Mouse (Mus musculus) kidney, adult 2 months (tissue): ENCODE data around the gene Phf14. TPM values are rescaled to one million over a fixed set of nuclear protein-coding genes. Genes with fewer than 3 reads are reported as not detected.

Experiments
- DNase-seq: peaks from one replicate; pipeline ENCODE4 v3.0.0; 2021
- H3K27ac ChIP-seq: fragments of 200-500 bp; 2 replicates; pipeline ENCODE4 v1.5.1; 2012; ENCODE audit warnings: low read depth, low read length, control low read depth, inconsistent platforms; ENCODE audit not compliant: insufficient read depth
- H3K27me3 ChIP-seq: fragments of 200-500 bp; replicated peaks from 2 replicates; pipeline ENCODE4 v1.6.1; 2012; ENCODE audit warnings: mild to moderate bottlenecking, moderate library complexity, low read length, inconsistent platforms; ENCODE audit not compliant: control insufficient read depth, insufficient read depth
- H3K36me3 ChIP-seq: fragments of 200-500 bp; 2 replicates; pipeline ENCODE4 v1.6.1; 2012; ENCODE audit warnings: mild to moderate bottlenecking, moderate library complexity, low read length, inconsistent platforms; ENCODE audit not compliant: control insufficient read depth, insufficient read depth
- H3K4me1 ChIP-seq: fragments of 200-500 bp; 2 replicates; pipeline ENCODE4 v1.6.1; 2011; ENCODE audit warnings: low read length; ENCODE audit not compliant: control insufficient read depth, insufficient read depth
- H3K4me3 ChIP-seq: fragments of 200-500 bp; 2 replicates; pipeline ENCODE4 v1.5.1; 2011; ENCODE audit warnings: mild to moderate bottlenecking, low read depth, low read length, control low read depth; ENCODE audit not compliant: insufficient read depth
- CTCF ChIP-seq: fragments of 200-500 bp; conservative IDR thresholded peaks from 2 replicates; pipeline ENCODE4 v1.5.1; 2011; ENCODE audit warnings: low read depth, mild to moderate bottlenecking, control low read depth, low read length, moderate library complexity, mixed read lengths; ENCODE audit not compliant: insufficient read depth, insufficient read length
- POLR2A ChIP-seq: fragments of 200-500 bp; IDR thresholded peaks from one replicate; pipeline ENCODE4 v1.6.1; 2011; ENCODE audit warnings: low read depth, low read length, control low read depth
- WGBS: fragments of 180-500 bp; shearing (Covaris S2); methylation state at CpG from one replicate; pipeline ENCODE4 v1.1.7; 2018; 5-methylcytosine and 5-hydroxymethylcytosine counted together
- polyA plus RNA-seq: library from polyadenylated mRNA; depleted of rRNA; stranded (reverse); fragments of >200 nt; gene quantifications from 2 replicates; pipeline ENCODE4 v1.2.3, GENCODE M21; 2012

The Phf14 gene
- polyA plus RNA-seq, 1 experiment: 7.0 TPM

- Histone ChIP-seq H3K4me1 (peaks cover 5% of the 10 kb centered on the region; the same call in 1 of the 2 replicates), H3K27me3 (no peaks in the 10 kb centered on the region), H3K36me3 (no peaks in the 10 kb centered on the region), H3K27ac (no peak overlapping the region), H3K4me3 (no peak overlapping the region)
- WGBS: 71% methylated on average over 6 of the region's 6 CpGs
- no peak for DNase-seq
- TF ChIP-seq POLR2A: no peak
- TF ChIP-seq CTCF: no peak
Measured at GRCm38 (mm10) chr6:11927485-11927884, 19.9 kb downstream of the Phf14 start.

GRCm38 (mm10) chr6:11933403-11933802, 25.8 kb downstream of the Phf14 start:
- no peaks in the 10 kb centered on the region for H3K27me3 ChIP-seq
- H3K4me3 ChIP-seq: no peak overlapping the region
- H3K36me3 ChIP-seq: no peaks in the 10 kb centered on the region
- WGBS: 88% methylated on average over 7 of the region's 7 CpGs
- no peak overlapping the region for H3K27ac ChIP-seq
- H3K4me1 ChIP-seq: 0 out of 2 replicates have a peak, but pooled peaks cover 2% of the 10 kb centered on the region
- DNase-seq: no peak
- TF ChIP-seq POLR2A: no peak
- no peak for TF ChIP-seq CTCF

DNA sequence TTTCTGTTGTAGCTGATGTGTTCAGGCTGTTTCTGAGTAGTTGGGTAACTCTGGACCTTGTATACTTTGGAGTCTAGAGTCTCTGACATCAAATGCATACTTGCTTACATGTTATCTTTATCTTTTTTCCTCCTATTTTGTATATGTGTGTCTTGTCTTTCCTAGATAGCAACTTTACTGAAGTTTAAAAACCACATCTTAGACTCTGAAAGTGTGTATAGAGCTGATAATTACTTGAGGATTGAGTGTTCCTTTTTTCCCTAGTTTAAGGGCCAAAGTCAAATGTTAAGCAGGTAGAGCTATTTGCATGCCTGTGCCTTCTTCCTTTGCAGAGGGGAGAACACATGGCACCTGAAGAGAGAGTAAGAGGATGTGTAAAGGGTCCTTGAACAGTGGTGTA, 33.3 kb downstream of the Phf14 start:
- Histone ChIP-seq H3K4me1 (no peaks in the 10 kb centered on the region), H3K4me3 (no peak overlapping the region), H3K27me3 (no peaks in the 10 kb centered on the region), H3K36me3 (no peaks in the 10 kb centered on the region), H3K27ac (no peak overlapping the region)
- no peak for DNase-seq
- TF ChIP-seq CTCF (no peak), POLR2A (no peak)

DNA sequence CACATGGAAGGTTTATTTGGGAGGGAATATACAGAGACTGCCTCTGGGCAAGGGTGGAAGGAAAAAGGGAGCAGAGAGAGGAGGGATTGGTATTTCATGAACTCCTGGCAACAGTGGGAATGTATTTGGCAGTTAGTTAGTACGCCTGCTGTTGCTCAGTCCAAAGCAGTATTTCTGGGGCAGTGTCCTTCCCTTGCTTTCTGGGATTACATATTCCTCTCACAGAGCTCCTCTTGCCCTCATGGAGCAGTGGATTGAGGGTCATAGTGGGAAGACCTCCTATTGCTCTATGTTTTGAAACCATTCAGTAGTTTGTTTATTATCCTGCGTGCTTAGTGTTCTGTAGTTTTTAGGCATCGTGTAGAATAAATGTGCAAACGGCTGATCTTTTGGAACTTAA, 34.5 kb downstream of the Phf14 start:
- H3K27ac ChIP-seq: no peak overlapping the region
- no peak for DNase-seq
- no peaks in the 10 kb centered on the region for H3K36me3 ChIP-seq
- TF ChIP-seq CTCF: no peak
- no peak for TF ChIP-seq POLR2A
- H3K4me1 ChIP-seq: no peaks in the 10 kb centered on the region
- 92% methylated on average over 4 of the region's 4 CpGs for WGBS
- H3K4me3 ChIP-seq: no peak overlapping the region
- no peaks in the 10 kb centered on the region for H3K27me3 ChIP-seq

DNA sequence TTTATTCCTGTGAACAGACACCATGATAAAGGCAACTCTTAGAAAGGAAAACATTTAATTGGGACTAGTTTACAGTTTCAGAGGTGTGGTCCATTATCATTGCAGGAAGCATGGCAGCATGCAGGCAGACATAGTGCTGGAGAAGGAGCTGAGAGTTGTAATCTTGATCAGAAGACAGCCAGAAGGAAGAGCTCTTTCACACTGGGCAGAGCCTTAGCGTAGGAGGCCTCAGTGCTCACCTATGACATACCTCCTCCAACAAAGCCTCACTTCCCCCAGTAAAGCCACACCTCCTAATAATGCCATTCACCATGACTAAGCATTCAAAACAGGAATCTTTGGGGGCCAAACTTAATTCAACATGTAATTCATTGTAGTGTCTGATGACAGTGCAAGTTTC, 40.5 kb downstream of the Phf14 start:
- Histone ChIP-seq H3K27me3 (no peaks in the 10 kb centered on the region), H3K4me3 (no peak overlapping the region), H3K27ac (no peak overlapping the region), H3K4me1 (no peaks in the 10 kb centered on the region), H3K36me3 (no peaks in the 10 kb centered on the region)
- TF ChIP-seq CTCF: no peak
- no peak for TF ChIP-seq POLR2A
- no peak for DNase-seq
- 96% methylated on average over 1 of the region's 1 CpGs for WGBS

- Histone ChIP-seq H3K4me1 (no peaks in the 10 kb centered on the region), H3K4me3 (no peak overlapping the region), H3K27me3 (no peaks in the 10 kb centered on the region), H3K27ac (no peak overlapping the region), H3K36me3 (no peaks in the 10 kb centered on the region; the same call in 1 of the 2 replicates)
- TF ChIP-seq POLR2A: no peak
- no peak for TF ChIP-seq CTCF
- 94% methylated on average over 7 of the region's 7 CpGs for WGBS
- DNase-seq: no peak
Measured at GRCm38 (mm10) chr6:11960172-11960571, 52.6 kb downstream of the Phf14 start.

DNA sequence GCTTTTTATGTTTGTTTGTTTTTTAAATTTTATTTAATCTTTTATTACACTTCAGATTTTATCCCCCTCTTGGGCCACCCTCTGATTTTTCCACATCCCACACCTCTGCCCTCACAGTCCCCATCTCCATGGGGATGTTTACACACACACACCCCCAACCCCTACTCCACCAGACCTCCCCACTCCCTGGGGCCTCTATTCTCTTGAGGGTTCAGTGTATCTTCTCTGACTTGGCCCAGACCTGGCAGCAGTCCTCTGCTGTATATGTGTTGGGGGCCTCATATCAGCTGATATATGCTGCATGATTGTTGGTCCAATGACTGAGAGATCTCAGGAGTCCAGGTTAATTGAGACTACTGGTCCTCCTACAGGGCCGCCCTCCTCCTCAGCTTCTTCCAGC, 86.2 kb downstream of the Phf14 start:
- Histone ChIP-seq H3K27ac (no peak overlapping the region), H3K27me3 (no peaks in the 10 kb centered on the region), H3K36me3 (no peaks in the 10 kb centered on the region; the same call in 1 of the 2 replicates), H3K4me1 (0 out of 2 replicates have a peak, but pooled peaks cover under 1% of the 10 kb centered on the region), H3K4me3 (no peak overlapping the region)
- DNase-seq: no peak
- TF ChIP-seq POLR2A (no peak), CTCF (no peak)
- WGBS: 100% methylated on average over 1 of the region's 1 CpGs
